Mouse (Mus musculus) midbrain, embryonic 15.5 days (tissue): ENCODE results near the gene Dab1. TPM values are rescaled to one million over a fixed set of nuclear protein-coding genes. Genes with fewer than 3 reads are reported as not detected.

ENCODE experiments used
- ATAC-seq: fragments of 200-750 bp; cut with Nextera tagmentation; replicated peaks from 2 replicates; pipeline ENCODE4 v1.8.0; 2017; ENCODE audit warnings: moderate TSS enrichment
- H3K27ac ChIP-seq: fragments of 300-500 bp; sonication (generic); 2 replicates; pipeline ENCODE4 v1.5.1; 2015; ENCODE audit warnings: mild to moderate bottlenecking, inconsistent platforms
- H3K27me3 ChIP-seq: fragments of 300-500 bp; sonication (generic); replicated peaks from 2 replicates; pipeline ENCODE4 v1.6.1; 2015; ENCODE audit warnings: inconsistent platforms
- H3K36me3 ChIP-seq: fragments of 300-500 bp; sonication (generic); replicated peaks from 2 replicates; pipeline ENCODE4 v1.6.1; 2015; ENCODE audit warnings: inconsistent platforms
- H3K4me1 ChIP-seq: fragments of 300-500 bp; sonication (generic); 2 replicates; pipeline ENCODE4 v1.6.1; 2015; ENCODE audit warnings: inconsistent platforms
- H3K4me2 ChIP-seq: fragments of 300-500 bp; sonication (generic); 2 replicates; pipeline ENCODE4 v1.6.1; 2015; ENCODE audit warnings: inconsistent platforms, mild to moderate bottlenecking, moderate library complexity
- H3K4me3 ChIP-seq: fragments of 300-500 bp; sonication (generic); 2 replicates; pipeline ENCODE4 v1.5.1; 2015; ENCODE audit warnings: mild to moderate bottlenecking, inconsistent platforms
- H3K9ac ChIP-seq: fragments of 300-500 bp; sonication (generic); 2 replicates; pipeline ENCODE4 v1.6.1; 2015; ENCODE audit warnings: mild to moderate bottlenecking, inconsistent platforms
- H3K9me3 ChIP-seq: fragments of 300-500 bp; sonication (generic); 2 replicates; pipeline ENCODE4 v1.6.1; 2016; ENCODE audit warnings: inconsistent platforms
- WGBS: fragments of 180-500 bp; shearing (Covaris S2); methylation state at CpG from one replicate; pipeline ENCODE4 v1.1.7; 2015; ENCODE audit warnings: mixed read lengths; 5-methylcytosine and 5-hydroxymethylcytosine counted together
- polyA plus RNA-seq: library from polyadenylated mRNA; unstranded; fragments of >200 nt; fragmentation: Nextera tagmentation; extraction: Ambion mirVana; gene quantifications from 2 replicates; pipeline ENCODE4 v1.2.1, GENCODE M21; 2015

The Dab1 gene
- polyA plus RNA-seq, 1 experiment from 2014 or later = 135 TPM

DNA sequence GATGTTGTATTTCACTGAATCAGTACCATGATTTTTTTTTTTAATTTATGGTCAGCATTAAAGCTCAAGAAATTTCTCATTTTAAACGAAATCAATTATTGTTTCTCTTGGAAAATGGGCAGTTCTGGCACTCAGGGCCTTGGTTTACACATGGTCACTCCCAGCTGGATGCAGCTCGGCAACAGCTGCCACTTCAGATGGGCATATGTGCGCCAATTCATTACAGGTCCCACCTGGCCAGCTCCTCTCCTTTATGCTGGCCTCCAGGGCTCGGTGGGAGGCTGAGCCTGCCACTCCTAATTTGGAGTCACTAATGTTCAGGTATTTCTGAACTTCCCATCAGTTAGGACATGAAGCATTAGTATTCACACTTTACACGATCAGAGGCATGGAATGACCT is 582.5 kb downstream of the Dab1 start:
- Histone ChIP-seq H3K4me1 (peaks cover 3% of the 10 kb centered on the region; the same call in 1 of the 2 replicates), H3K27me3 (no peaks in the 10 kb centered on the region), H3K9ac (no peak overlapping the region), H3K4me2 (no peak overlapping the region), H3K9me3 (no peaks in the 10 kb centered on the region), H3K36me3 (no peaks in the 10 kb centered on the region), H3K4me3 (no peak overlapping the region), H3K27ac (no peak overlapping the region)
- ATAC-seq = no peak
- 69% methylated on average over 5 of the region's 5 CpGs for WGBS

DNA sequence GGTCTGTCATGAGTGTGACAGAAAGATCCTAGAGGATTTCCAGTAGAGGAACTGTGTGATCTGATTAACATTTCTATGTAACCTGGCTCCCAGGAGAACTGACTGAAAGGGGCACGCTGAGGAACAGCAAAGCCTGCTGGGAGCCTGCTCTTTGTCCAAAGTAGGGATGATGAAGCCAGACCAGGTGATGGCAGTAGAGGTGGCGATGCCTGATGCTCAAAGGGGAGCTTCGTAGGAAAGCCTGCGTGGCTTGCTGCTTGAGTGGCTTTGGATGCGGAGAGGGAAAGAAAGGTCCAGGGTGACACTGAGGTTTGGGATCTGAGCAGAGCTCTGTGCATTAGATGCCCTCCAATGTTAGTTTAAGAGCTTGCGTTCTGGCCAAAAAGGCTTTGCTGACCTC is 584.9 kb downstream of the Dab1 start:
- peaks cover 6% of the 10 kb centered on the region for H3K4me1 ChIP-seq
- no peak for ATAC-seq
- no peak overlapping the region for H3K4me2 ChIP-seq
- no peaks in the 10 kb centered on the region for H3K36me3 ChIP-seq
- H3K27me3 ChIP-seq = no peaks in the 10 kb centered on the region
- H3K27ac ChIP-seq = no peak overlapping the region
- no peaks in the 10 kb centered on the region for H3K9me3 ChIP-seq
- 34% methylated on average over 6 of the region's 6 CpGs for WGBS
- no peak overlapping the region for H3K4me3 ChIP-seq
- H3K9ac ChIP-seq = no peak overlapping the region

DNA sequence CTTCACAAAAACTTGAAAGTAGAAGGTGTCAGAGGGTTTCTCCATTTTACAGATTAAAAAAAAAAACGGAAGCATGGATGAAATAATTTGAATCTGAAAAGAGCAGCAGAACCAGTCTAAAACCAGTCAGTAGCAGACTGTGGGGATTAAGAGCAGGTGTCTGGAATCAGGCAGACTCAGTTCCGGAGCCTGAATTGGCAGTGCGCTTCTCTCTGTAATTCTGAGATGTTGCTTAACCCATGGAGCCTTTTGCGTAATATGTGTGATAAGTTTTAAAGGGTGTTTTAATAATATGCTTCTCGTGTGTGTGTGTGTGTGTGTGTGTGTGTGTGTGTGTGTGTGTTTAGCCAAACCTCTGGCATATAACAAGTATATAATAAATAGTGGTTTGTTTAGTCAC is 587.5 kb downstream of the Dab1 start:
- H3K27ac ChIP-seq = no peak overlapping the region
- H3K4me3 ChIP-seq = no peak overlapping the region
- no peak for ATAC-seq
- 52% methylated on average over 5 of the region's 5 CpGs for whole genome bisulfite sequencing
- no peak overlapping the region for H3K9ac ChIP-seq
- no peaks in the 10 kb centered on the region for H3K9me3 ChIP-seq
- no peaks in the 10 kb centered on the region for H3K36me3 ChIP-seq
- no peak overlapping the region for H3K4me2 ChIP-seq
- H3K27me3 ChIP-seq = no peaks in the 10 kb centered on the region
- peaks cover 12% of the 10 kb centered on the region for H3K4me1 ChIP-seq

DNA sequence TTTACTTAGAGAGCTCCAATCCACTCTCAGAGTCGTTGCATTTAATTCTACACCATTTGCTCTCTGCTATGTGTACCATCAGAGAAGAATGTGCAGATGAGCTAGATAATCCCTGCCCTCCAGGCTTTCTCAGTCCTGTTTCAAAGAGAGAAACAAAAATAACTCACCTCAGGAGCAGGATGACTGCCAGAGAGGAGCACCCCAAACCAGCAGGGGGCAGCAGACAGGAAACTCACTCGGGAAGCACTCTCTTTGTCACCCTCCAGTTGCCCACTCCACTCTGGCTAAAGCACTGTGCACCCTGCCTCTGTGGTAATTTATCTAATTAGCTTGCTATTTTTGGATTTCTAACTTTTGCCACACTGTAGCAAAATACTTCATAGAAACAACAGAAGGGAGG is 589.9 kb downstream of the Dab1 start:
- H3K36me3 ChIP-seq = no peaks in the 10 kb centered on the region
- no peaks in the 10 kb centered on the region for H3K9me3 ChIP-seq
- H3K4me1 ChIP-seq = peaks cover 14% of the 10 kb centered on the region
- ATAC-seq = no peak
- peak overlapping the region; percentile 9; the same call in 1 of the 2 replicates for H3K27ac ChIP-seq
- H3K4me2 ChIP-seq = no peak overlapping the region
- no peaks in the 10 kb centered on the region for H3K27me3 ChIP-seq
- no peak overlapping the region for H3K4me3 ChIP-seq
- 31% methylated on average over 2 of the region's 2 CpGs for WGBS
- H3K9ac ChIP-seq = no peak overlapping the region

DNA sequence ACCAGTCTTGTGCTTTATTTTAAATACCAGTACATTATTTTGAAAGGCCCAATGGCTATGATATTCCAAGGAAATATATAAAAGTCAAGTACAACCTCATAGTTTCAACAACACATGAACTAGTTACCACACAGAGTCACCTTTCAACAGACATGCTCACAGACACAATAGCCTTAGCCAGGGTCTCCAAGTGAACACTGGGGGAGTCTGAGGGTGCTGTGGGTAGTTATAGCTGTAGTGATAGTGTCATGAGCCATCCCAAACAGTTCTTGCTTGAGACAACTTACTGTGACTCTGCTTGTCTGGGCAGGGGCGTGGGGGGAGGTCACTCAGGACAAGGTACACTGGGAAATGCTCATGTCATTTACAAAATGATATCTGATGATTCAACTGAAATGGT is 591.6 kb downstream of the Dab1 start:
- WGBS = 89% methylated on average over 1 of the region's 1 CpGs
- Histone ChIP-seq H3K27me3 (no peaks in the 10 kb centered on the region), H3K9me3 (no peaks in the 10 kb centered on the region), H3K9ac (no peak overlapping the region), H3K27ac (no peak overlapping the region), H3K36me3 (no peaks in the 10 kb centered on the region), H3K4me1 (peaks cover 18% of the 10 kb centered on the region), H3K4me3 (no peak overlapping the region), H3K4me2 (no peak overlapping the region)
- ATAC-seq = no peak

DNA sequence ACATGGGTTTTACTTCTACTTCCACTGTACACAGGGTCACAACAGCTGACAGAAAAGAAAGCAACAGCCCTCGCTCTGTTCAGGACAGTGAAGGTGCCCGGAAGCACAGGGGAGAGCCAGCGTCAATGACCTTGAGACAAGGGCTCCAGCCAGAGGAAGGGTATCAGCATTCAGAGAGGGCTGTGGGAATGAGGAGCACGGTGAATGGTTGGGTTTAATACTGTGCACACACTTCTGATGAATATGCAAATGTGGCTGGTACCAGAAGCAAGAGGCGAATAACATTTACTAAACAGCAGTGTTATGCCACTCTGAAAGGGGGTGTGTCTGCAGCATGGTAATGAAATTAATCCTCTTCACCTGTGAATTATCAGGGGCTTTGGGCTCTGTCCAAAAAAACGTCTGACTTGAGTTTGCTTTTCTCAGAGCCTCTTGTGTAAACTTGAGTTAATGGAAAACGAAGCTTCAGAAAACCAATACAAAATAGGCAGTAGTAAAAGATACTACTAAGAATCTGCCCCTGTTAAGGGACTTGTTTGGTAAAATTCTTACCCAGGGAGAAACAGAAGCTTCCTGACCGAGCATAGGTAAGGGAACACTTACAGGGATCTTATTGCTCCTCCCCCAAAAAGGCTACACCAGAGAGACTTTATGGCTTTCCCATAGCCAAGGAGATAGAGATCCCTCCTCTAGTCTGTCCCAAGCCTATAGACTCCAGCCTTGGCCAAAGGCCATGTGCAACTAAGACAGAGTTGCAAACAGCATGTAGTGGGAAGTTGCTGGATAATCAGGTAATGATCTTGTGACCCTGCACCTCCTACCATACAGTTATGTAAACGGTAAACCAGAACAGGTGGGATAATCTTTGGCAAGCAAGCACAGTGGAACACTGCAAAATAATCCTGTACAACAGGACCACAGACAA is 592.6 kb downstream of the Dab1 start:
- peak; percentile 66 for ATAC-seq
- no peak overlapping the region for H3K9ac ChIP-seq
- peaks cover 22% of the 10 kb centered on the region for H3K4me1 ChIP-seq
- H3K36me3 ChIP-seq = no peaks in the 10 kb centered on the region
- H3K4me3 ChIP-seq = no peak overlapping the region
- peak overlapping the region; percentile 44; the same call in 1 of the 2 replicates for H3K27ac ChIP-seq
- H3K4me2 ChIP-seq = no peak overlapping the region
- WGBS = 50% methylated on average over 9 of the region's 9 CpGs
- no peaks in the 10 kb centered on the region for H3K9me3 ChIP-seq
- no peaks in the 10 kb centered on the region for H3K27me3 ChIP-seq

DNA sequence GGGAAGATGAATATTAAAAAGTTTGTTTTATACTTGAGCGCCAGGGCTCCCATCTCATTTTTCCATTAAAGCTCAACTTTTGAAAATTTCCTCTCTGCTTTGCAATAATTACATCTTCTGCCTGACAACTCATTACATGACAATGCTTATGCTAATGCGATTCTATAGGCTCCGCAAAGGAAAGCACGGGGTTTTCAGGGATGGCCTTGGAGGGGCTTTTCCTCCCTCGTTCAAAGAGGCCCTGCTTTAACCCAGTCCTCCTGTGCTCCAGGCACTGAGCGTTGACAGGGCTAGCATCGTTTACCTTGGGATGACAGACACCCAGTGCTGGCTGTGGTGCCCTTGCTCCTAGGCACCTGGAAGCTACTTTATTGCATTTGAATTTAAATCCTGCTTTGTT is 595.6 kb downstream of the Dab1 start:
- Histone ChIP-seq H3K9ac (no peak overlapping the region), H3K27me3 (no peaks in the 10 kb centered on the region), H3K27ac (peak overlapping the region; percentile 34; the same call in 1 of the 2 replicates), H3K9me3 (no peaks in the 10 kb centered on the region), H3K4me3 (no peak overlapping the region), H3K36me3 (no peaks in the 10 kb centered on the region), H3K4me1 (peaks cover 43% of the 10 kb centered on the region), H3K4me2 (no peak overlapping the region)
- ATAC-seq = no peak
- 26% methylated on average over 7 of the region's 7 CpGs for WGBS

DNA sequence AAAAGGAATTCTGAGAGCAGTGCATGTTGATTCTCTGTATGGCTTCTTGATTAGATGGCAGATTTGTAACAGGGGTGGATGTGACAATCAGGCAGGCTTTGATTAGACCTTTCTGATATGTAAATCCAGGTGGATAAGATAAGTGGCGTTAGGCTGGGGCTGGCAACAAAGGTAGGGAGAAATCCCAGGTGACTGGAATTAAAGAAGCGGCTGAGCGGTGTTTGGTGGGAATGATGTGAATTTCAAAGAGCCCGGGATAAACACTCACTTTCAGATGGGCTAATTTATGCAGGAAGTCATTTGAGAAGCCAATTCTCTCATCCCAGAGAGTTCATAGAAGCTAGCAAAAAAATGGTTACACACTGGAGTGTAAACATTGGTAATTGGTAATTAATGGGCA is 598.2 kb downstream of the Dab1 start:
- H3K9ac ChIP-seq = no peak overlapping the region
- ATAC-seq = peak; percentile 37; the same call in 1 of the 2 replicates
- 12% methylated on average over 4 of the region's 4 CpGs for WGBS
- no peak overlapping the region for H3K4me3 ChIP-seq
- H3K4me2 ChIP-seq = 0 out of 2 replicates have a peak overlapping the region, but pooled peaks have one; percentile 11
- no peaks in the 10 kb centered on the region for H3K36me3 ChIP-seq
- peaks cover 41% of the 10 kb centered on the region for H3K4me1 ChIP-seq
- no peaks in the 10 kb centered on the region for H3K9me3 ChIP-seq
- peak overlapping the region; percentile 18 for H3K27ac ChIP-seq
- H3K27me3 ChIP-seq = no peaks in the 10 kb centered on the region

DNA sequence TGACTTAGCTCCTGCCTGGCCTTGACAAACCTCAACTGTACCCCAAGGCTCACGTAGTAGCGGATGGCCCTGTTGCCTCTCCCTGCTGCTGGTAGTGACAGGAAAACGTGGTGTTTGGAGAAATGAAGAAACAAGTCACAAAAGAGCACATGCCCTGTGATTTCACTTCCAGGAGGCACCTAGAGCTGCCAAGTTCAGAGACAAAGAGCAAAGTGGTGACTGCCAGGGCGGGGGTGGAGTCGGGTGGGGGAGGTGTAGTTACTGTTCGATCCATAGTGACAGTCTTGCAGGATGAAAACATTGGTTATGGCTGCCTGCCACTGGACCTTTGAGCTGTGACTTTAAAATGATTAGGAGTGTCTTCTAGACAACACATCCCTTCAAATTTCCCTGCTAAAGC is 599.6 kb downstream of the Dab1 start:
- no peak for ATAC-seq
- peaks cover 41% of the 10 kb centered on the region for H3K4me1 ChIP-seq

DNA sequence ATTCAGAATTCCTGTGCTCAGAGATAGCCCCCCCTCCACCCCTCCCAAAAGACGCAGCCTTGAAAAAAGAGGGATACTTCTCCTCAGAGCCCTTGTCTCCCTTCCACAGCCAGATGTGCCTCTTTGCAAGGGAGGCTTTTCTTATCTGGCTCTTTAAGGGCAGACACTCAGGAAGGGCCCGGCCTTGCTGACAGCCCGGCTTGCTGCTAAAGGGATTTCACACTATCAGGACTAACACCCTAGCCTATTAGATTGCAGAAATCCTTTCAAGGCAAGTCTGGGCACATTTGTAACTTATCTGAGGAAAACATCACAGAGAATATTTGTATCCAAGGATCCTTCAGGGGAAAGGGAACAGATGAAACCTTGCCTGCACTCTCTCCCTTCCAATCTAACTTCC is 600.9 kb downstream of the Dab1 start:
- no peaks in the 10 kb centered on the region for H3K36me3 ChIP-seq
- H3K27ac ChIP-seq = peak overlapping the region; percentile 43
- no peak overlapping the region for H3K4me2 ChIP-seq
- peak; percentile 65; the same call in 1 of the 2 replicates for ATAC-seq
- no peaks in the 10 kb centered on the region for H3K9me3 ChIP-seq
- no peak overlapping the region for H3K4me3 ChIP-seq
- no peak overlapping the region for H3K9ac ChIP-seq
- H3K27me3 ChIP-seq = no peaks in the 10 kb centered on the region
- H3K4me1 ChIP-seq = peaks cover 36% of the 10 kb centered on the region
- 30% methylated on average over 3 of the region's 3 CpGs for WGBS

More for the DNA sequence above, 599.6 kb downstream of the Dab1 start:
- Histone ChIP-seq H3K9me3 (no peaks in the 10 kb centered on the region), H3K27me3 (no peaks in the 10 kb centered on the region), H3K27ac (0 out of 2 replicates have a peak overlapping the region, but pooled peaks have one; percentile 3), H3K4me3 (no peak overlapping the region), H3K36me3 (no peaks in the 10 kb centered on the region), H3K9ac (no peak overlapping the region), H3K4me2 (no peak overlapping the region)
- 52% methylated on average over 6 of the region's 6 CpGs for WGBS

DNA sequence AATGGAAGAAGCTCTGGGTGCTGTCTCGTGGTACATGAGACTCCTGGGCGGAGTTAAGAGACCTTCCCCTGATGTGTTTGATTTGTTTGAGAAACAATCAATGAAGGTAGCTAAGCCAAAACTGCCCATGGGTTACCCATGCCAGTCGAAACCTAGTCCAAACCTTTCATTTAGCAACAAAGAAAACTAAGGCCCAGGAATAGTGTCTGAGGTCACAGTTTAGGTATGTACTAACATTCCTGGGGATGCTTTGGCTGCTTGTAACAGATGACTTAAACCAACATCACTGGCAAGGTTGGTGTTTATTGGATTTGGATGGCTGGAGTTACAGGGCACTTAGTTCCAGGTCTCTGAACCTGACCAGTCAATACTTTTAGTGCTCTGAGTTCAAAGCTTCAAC is 610.1 kb downstream of the Dab1 start:
- Histone ChIP-seq H3K4me3 (no peak overlapping the region), H3K27me3 (no peaks in the 10 kb centered on the region), H3K9me3 (no peaks in the 10 kb centered on the region), H3K36me3 (no peaks in the 10 kb centered on the region), H3K4me1 (no peaks in the 10 kb centered on the region; the same call in 1 of the 2 replicates), H3K4me2 (no peak overlapping the region), H3K27ac (no peak overlapping the region), H3K9ac (no peak overlapping the region)
- ATAC-seq = no peak
- 85% methylated on average over 3 of the region's 3 CpGs for WGBS

DNA sequence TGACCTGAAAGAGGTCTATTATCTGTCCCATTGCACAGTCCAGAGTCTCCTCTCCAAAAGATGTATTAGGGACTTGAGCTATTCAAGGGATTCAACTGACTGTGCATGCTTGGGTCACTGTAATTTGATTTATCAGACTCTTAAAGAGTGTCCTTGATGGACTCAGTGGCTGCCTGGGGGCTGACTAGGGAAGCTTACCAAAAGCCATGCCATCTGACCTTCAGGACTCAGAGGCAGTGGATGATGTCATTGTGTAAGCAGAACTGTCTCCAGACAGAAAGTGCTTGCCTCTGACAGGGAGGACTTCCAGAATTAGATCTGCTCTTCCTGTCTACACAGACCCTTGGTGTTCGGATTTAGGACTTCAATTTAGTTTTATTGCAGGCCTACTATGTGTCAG is 627.3 kb downstream of the Dab1 start:
- no peak for ATAC-seq
- H3K27ac ChIP-seq = no peak overlapping the region
- no peaks in the 10 kb centered on the region for H3K9me3 ChIP-seq
- no peak overlapping the region for H3K4me2 ChIP-seq
- H3K27me3 ChIP-seq = no peaks in the 10 kb centered on the region
- WGBS = 64% methylated on average over 1 of the region's 1 CpGs
- no peak overlapping the region for H3K4me3 ChIP-seq
- H3K36me3 ChIP-seq = no peaks in the 10 kb centered on the region
- H3K9ac ChIP-seq = no peak overlapping the region
- H3K4me1 ChIP-seq = no peaks in the 10 kb centered on the region

DNA sequence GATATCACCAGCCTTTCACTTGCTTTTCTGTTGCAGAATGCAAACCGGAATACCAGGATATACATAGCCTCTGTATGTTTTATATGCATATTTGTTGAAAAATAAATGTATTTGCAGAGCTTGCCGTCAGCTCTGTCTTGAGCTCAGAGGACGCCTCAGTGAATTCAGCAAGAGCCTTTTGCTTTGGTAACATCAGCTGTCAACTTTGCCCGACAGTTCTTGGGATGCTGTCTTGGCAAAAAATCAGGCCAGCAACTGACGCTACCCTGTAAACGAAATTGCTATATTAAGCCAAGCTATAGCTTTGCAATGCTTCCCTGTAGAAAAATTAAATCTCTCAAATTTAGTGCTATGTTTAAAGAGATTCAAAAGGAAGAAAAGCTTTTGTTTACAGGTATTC is 630.3 kb downstream of the Dab1 start:
- H3K27me3 ChIP-seq = no peaks in the 10 kb centered on the region
- no peak overlapping the region for H3K27ac ChIP-seq
- H3K4me3 ChIP-seq = no peak overlapping the region
- no peak overlapping the region for H3K9ac ChIP-seq
- no peak for ATAC-seq
- H3K4me1 ChIP-seq = no peaks in the 10 kb centered on the region
- 74% methylated on average over 6 of the region's 6 CpGs for WGBS
- no peak overlapping the region for H3K4me2 ChIP-seq
- H3K36me3 ChIP-seq = no peaks in the 10 kb centered on the region
- no peaks in the 10 kb centered on the region for H3K9me3 ChIP-seq
